Mouse (Mus musculus): ENCODE data around the gene Neurod2. TPM values are rescaled to one million over a fixed set of nuclear protein-coding genes. Genes with fewer than 3 reads are reported as not detected.

Gene Neurod2
- polyA plus RNA-seq, 2 experiments = not detected

DNA sequence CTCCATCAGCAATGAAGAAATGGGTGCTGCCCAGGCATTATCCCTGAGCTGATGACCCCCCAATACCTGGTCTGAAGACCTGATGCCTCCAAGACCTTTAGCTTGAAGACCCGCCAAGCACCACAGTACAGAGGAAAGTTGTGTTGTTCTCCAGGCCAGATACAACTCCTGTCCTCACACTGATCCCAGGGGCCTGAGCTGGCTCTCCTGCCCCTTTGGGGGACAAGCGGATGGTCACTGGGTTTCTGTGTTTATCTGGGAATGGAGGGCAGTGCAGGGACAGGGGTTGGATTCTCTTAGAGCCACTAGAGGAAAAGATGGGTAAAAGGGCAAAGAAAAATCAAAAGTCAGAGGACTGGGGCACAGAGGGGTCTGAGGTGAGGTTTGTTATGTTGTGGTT is 9.5 kb downstream of the Neurod2 start:
- WGBS (ENCODE audit: insufficient replicate concordance) = 2% methylated on average over 2 of the region's 2 CpGs
- Histone ChIP-seq H3K36me3 (replicated peaks; ENCODE audit: control insufficient read depth, insufficient read depth, low read depth) (no peaks in the 10 kb centered on the region), H3K4me1 (replicated peaks; ENCODE audit: control insufficient read depth in 2 of 2, insufficient read depth in 2 of 2, low read length in 1 of 2) (no peaks in the 10 kb centered on the region), H3K27me3 (ENCODE audit: control insufficient read depth, insufficient read depth, low read length) (peaks cover 95% of the 10 kb centered on the region), H3K27ac (no peak overlapping the region), H3K9ac (replicated peaks) (no peak overlapping the region), H3K4me2 (ENCODE audit: low read depth) (no peak overlapping the region), H3K9me3 (ENCODE audit: control insufficient read depth, low read length) (no peaks in the 10 kb centered on the region), H3K4me3 (ENCODE audit: insufficient read depth in 1 of 2, low read depth in 2 of 2, low read length in 2 of 2) (no peak overlapping the region)
- ATAC-seq (ENCODE audit: insufficient read depth) = no peak
- TF ChIP-seq EP300 (IDR thresholded peaks at IDR 0.05; ENCODE audit: low read depth) (no peak), CTCF (IDR thresholded peaks at IDR 0.05; ENCODE audit: low read depth) (no peak)
- no peak for DNase-seq (ENCODE audit: low read depth in 3 of 3, low spot score in 3 of 3)

DNA sequence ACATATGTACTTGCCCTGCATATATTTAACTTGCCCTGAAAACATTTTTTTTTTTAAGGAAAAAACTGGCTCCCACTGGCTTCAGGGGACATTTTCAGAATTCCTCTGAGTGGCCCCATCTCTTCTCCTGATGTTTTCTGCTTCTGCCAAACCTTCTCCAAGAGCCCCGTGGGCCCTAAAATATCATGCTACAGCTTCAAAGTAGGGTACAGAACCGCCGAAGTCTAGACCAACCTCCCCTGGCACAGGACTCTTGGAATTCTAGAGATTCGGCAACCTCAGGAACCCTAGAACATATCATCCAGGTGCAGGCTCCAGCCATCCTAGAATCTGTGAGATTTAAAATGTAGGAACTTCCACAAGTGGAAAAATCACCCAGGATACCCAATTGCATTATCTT is 9.9 kb downstream of the Neurod2 start:
- DNase-seq (ENCODE audit: low read depth in 3 of 3, low spot score in 3 of 3) (no peak), ATAC-seq (ENCODE audit: insufficient read depth) (no peak)
- no peak overlapping the region for H3K9ac ChIP-seq (replicated peaks)
- no peak overlapping the region for H3K4me2 ChIP-seq (ENCODE audit: low read depth)
- TF ChIP-seq CTCF (IDR thresholded peaks at IDR 0.05; ENCODE audit: low read depth) = no peak
- TF ChIP-seq EP300 (IDR thresholded peaks at IDR 0.05; ENCODE audit: low read depth) = no peak
- H3K36me3 ChIP-seq (replicated peaks; ENCODE audit: control insufficient read depth, insufficient read depth, low read depth) = no peaks in the 10 kb centered on the region
- peaks cover 91% of the 10 kb centered on the region for H3K27me3 ChIP-seq (ENCODE audit: control insufficient read depth, insufficient read depth, low read length)
- H3K9me3 ChIP-seq (ENCODE audit: control insufficient read depth, low read length) = no peaks in the 10 kb centered on the region
- H3K27ac ChIP-seq = no peak overlapping the region
- no peaks in the 10 kb centered on the region for H3K4me1 ChIP-seq (replicated peaks; ENCODE audit: control insufficient read depth in 2 of 2, insufficient read depth in 2 of 2, low read length in 1 of 2)
- no peak overlapping the region for H3K4me3 ChIP-seq (ENCODE audit: insufficient read depth in 1 of 2, low read depth in 2 of 2, low read length in 2 of 2)
- 10% methylated on average over 4 of the region's 4 CpGs for WGBS (ENCODE audit: insufficient replicate concordance)

DNA sequence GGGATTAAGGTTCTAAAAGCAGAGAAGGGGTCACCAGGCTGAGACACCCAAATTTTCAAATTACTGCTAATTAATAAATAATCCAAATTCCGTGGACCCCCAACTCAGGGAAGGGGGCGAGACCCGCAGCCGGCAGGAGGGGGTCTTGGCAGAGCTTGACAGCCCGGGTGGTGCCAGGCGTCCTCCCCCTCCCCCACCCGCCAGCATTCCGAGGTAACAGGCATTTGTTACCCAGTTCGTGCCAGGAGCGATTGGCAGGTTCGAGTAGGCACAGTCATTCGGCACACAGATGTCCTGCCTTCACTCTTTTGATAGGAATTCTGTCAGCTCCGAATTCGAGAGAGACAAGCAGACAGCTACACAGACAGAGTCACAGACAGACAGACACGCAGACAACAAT is 10.3 kb downstream of the Neurod2 start:
- H3K27me3 ChIP-seq (ENCODE audit: control insufficient read depth, insufficient read depth, low read length) = peaks cover 87% of the 10 kb centered on the region
- H3K4me3 ChIP-seq (ENCODE audit: insufficient read depth in 1 of 2, low read depth in 2 of 2, low read length in 2 of 2) = no peak overlapping the region
- no peaks in the 10 kb centered on the region for H3K9me3 ChIP-seq (ENCODE audit: control insufficient read depth, low read length)
- ATAC-seq (ENCODE audit: insufficient read depth) = no peak
- WGBS (ENCODE audit: insufficient replicate concordance) = 5% methylated on average over 15 of the region's 15 CpGs
- H3K27ac ChIP-seq = no peak overlapping the region
- H3K36me3 ChIP-seq (replicated peaks; ENCODE audit: control insufficient read depth, insufficient read depth, low read depth) = no peaks in the 10 kb centered on the region
- H3K4me1 ChIP-seq (replicated peaks; ENCODE audit: control insufficient read depth in 2 of 2, insufficient read depth in 2 of 2, low read length in 1 of 2) = no peaks in the 10 kb centered on the region
- H3K4me2 ChIP-seq (ENCODE audit: low read depth) = no peak overlapping the region
- H3K9ac ChIP-seq (replicated peaks) = no peak overlapping the region
- DNase-seq (ENCODE audit: low read depth in 3 of 3, low spot score in 3 of 3) = no peak
- no peak for TF ChIP-seq EP300 (IDR thresholded peaks at IDR 0.05; ENCODE audit: low read depth)
- no peak for TF ChIP-seq CTCF (IDR thresholded peaks at IDR 0.05; ENCODE audit: low read depth)

DNA sequence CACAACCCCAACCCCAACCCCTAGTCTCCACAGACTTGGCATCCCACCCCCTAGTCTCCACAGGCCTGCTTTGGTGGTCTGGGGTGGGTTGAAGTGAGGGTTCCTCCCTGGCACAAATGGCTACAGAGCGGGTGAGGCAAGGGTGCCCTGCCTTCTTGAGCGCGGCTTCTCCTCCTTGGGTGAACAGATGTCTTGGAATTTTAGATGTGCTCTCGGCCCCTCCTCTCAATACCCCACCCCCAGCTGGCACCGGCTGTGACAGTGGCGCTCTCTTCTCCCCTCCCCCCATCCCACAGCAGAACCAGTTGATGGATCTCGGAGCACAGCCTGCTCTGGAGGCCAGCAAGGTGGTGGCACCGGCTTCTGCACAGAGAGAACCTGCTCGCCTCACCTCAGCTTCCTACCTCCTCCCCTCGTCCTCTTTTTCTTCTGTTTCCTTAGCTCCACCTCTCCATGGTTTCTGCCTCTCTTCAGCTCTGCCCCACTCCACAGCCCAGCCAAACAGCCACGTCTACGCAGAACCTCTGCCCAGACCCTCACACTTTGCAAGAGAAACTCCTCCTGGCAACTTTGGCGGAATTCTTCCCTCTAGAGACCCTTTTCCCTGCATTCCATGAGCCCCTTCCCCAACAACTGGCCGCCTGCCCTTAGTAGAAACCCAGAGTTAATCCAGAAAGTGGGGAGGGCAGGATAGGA is 10.9 kb downstream of the Neurod2 start:
- Histone ChIP-seq H3K4me1 (replicated peaks; ENCODE audit: control insufficient read depth in 2 of 2, insufficient read depth in 2 of 2, low read length in 1 of 2) (no peaks in the 10 kb centered on the region), H3K36me3 (replicated peaks; ENCODE audit: control insufficient read depth, insufficient read depth, low read depth) (no peaks in the 10 kb centered on the region), H3K9me3 (ENCODE audit: control insufficient read depth, low read length) (no peaks in the 10 kb centered on the region), H3K4me2 (ENCODE audit: low read depth) (no peak overlapping the region), H3K27ac (no peak overlapping the region), H3K4me3 (ENCODE audit: insufficient read depth in 1 of 2, low read depth in 2 of 2, low read length in 2 of 2) (no peak overlapping the region), H3K27me3 (ENCODE audit: control insufficient read depth, insufficient read depth, low read length) (peaks cover 86% of the 10 kb centered on the region), H3K9ac (replicated peaks) (no peak overlapping the region)
- no peak for ATAC-seq (ENCODE audit: insufficient read depth)
- WGBS (ENCODE audit: insufficient replicate concordance) = 3% methylated on average over 14 of the region's 14 CpGs
- no peak for DNase-seq (ENCODE audit: low read depth in 3 of 3, low spot score in 3 of 3)
- no peak for TF ChIP-seq CTCF (IDR thresholded peaks at IDR 0.05; ENCODE audit: low read depth)
- TF ChIP-seq EP300 (IDR thresholded peaks at IDR 0.05; ENCODE audit: low read depth) = no peak

DNA sequence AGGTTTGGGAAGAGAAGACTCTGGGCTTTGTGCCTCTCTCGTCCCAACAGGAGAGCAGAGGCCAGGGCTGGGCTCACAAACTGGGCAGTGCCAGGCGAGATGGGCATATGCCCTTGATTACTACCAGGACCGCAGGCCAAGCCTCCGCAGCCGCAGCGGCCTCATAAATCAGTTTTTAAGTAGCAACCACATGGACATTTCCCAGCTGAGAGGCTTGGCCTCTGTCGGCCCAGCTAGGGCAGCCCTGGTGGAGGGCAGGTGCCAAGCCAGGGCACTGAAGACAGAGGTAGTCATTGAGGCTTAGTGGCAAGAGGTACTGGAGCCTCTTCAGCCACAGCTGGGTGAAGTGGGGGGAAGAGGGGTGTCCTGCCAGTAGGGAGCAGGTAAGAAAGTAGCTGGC is 12.0 kb downstream of the Neurod2 start:
- Histone ChIP-seq H3K4me1 (replicated peaks; ENCODE audit: control insufficient read depth in 2 of 2, insufficient read depth in 2 of 2, low read length in 1 of 2) (no peaks in the 10 kb centered on the region), H3K27me3 (ENCODE audit: control insufficient read depth, insufficient read depth, low read length) (peaks cover 78% of the 10 kb centered on the region), H3K27ac (no peak overlapping the region), H3K9ac (replicated peaks) (no peak overlapping the region), H3K4me2 (ENCODE audit: low read depth) (no peak overlapping the region), H3K9me3 (ENCODE audit: control insufficient read depth, low read length) (no peaks in the 10 kb centered on the region), H3K36me3 (replicated peaks; ENCODE audit: control insufficient read depth, insufficient read depth, low read depth) (no peaks in the 10 kb centered on the region), H3K4me3 (ENCODE audit: insufficient read depth in 1 of 2, low read depth in 2 of 2, low read length in 2 of 2) (no peak overlapping the region)
- ATAC-seq (ENCODE audit: insufficient read depth) (no peak), DNase-seq (ENCODE audit: low read depth in 3 of 3, low spot score in 3 of 3) (no peak)
- 8% methylated on average over 7 of the region's 7 CpGs for WGBS (ENCODE audit: insufficient replicate concordance)
- TF ChIP-seq CTCF (IDR thresholded peaks at IDR 0.05; ENCODE audit: low read depth) = no peak
- TF ChIP-seq EP300 (IDR thresholded peaks at IDR 0.05; ENCODE audit: low read depth) = no peak

Measured in liver, embryonic 14.5 days (tissue).